Mouse (Mus musculus): ENCODE data around the gene G6pc2.

Gene G6pc2

GRCm38 (mm10) chr2:69210773-69211172, at the start of gene G6pc2:
Gene G6pc2 (plus strand): TSS chr2:69211073.
- no peak for ATAC-seq (ENCODE audit: insufficient number of reproducible peaks, low FRiP score, low TSS enrichment)

- no peak for ATAC-seq (ENCODE audit: insufficient number of reproducible peaks, low FRiP score, low TSS enrichment)
Measured at GRCm38 (mm10) chr2:69170395-69171077, 40.3 kb upstream of the G6pc2 start.

DNA sequence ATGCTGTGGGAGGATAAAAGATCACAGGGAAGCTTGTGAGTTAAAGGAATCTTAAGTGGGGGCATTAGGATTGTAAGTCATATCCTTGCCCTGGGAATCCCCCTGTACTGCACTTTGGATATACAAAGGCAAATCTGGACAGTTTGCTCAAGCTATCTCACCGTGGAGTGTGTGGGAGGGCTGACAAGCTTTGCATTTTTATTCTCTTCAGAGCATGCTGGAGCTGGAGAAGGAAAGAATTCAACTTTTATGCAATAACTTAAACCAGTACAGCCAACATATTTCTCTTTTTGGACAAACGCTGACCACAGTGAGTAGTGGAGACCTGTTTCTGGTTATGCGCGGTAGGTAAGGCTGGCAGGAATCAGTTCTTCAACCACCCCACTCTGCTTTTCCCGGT, 35.6 kb upstream of the G6pc2 start:
- no peak for ATAC-seq (ENCODE audit: insufficient number of reproducible peaks, low FRiP score, low TSS enrichment)

GRCm38 (mm10) chr2:69179721-69180120, 31.2 kb upstream of the G6pc2 start:
- ATAC-seq (ENCODE audit: insufficient number of reproducible peaks, low FRiP score, low TSS enrichment), result no peak

DNA sequence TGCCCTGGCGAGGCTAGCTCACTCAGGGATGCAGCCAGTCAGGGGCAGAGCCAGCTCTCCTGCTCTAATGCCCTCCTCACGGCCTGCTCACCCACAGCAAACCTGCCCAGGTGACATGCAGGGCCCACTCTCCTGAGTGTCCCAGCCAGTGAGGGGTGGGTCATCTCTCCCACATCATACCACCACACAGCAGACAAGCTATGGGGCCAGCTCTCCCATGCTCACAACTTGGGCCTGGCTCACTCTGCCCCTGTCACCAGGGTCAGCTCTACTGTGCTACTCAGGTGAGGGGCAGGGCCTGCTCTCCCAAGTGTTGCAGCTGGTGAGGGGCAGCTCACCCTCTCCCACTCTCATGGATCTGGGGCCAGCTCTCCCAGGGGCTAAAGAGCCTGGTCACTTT, 22.9 kb upstream of the G6pc2 start:
- ATAC-seq (ENCODE audit: insufficient number of reproducible peaks, low FRiP score, low TSS enrichment), result no peak

GRCm38 (mm10) chr2:69188732-69189131, 22.1 kb upstream of the G6pc2 start:
- ATAC-seq (ENCODE audit: insufficient number of reproducible peaks, low FRiP score, low TSS enrichment), result no peak

DNA sequence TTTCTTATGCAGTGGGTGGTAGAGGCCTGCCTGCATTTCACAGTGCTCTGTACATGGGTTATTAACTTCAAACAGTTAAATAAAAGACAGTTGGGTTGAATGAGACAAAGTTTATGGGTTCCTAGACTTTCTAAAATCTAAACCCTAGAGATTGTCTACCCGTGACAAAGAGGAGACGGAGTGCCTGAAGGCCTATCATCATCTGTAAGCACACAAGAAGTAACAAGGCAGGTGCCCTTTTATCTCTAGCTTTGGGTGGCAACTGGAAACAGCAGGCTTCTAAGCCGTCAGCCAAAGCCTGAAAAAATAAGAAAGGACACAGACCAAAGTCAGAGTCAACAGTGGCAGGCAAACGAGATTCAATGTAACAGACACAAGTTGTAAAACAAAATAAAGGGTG, 21.7 kb upstream of the G6pc2 start:
- no peak for ATAC-seq (ENCODE audit: insufficient number of reproducible peaks, low FRiP score, low TSS enrichment)

- ATAC-seq (ENCODE audit: insufficient number of reproducible peaks, low FRiP score, low TSS enrichment), result no peak
Measured at GRCm38 (mm10) chr2:69191059-69191458, 19.8 kb upstream of the G6pc2 start.

- no peak for ATAC-seq (ENCODE audit: insufficient number of reproducible peaks, low FRiP score, low TSS enrichment)
Measured at GRCm38 (mm10) chr2:69193555-69193954, 17.3 kb upstream of the G6pc2 start.

DNA sequence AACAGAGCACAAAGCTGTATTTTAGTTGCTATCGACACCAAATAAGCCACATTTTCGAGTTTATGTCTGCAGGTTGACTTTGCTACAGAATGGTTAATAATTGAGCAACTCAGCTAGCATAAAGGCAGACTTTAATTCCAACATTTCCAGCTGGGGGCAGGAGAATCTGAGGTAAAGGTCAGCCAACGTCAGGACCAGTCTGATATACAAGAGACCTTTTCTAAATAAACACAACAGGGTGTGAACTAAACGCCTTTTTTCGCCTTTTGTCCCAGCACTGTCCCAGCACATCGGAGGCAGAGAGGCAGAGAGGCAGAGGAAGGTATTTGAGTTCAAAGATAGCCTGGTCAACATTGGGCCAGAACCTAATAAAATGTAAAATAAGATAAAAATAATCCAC, 5.7 kb upstream of the G6pc2 start:
- no peak for ATAC-seq (ENCODE audit: insufficient number of reproducible peaks, low FRiP score, low TSS enrichment)

DNA sequence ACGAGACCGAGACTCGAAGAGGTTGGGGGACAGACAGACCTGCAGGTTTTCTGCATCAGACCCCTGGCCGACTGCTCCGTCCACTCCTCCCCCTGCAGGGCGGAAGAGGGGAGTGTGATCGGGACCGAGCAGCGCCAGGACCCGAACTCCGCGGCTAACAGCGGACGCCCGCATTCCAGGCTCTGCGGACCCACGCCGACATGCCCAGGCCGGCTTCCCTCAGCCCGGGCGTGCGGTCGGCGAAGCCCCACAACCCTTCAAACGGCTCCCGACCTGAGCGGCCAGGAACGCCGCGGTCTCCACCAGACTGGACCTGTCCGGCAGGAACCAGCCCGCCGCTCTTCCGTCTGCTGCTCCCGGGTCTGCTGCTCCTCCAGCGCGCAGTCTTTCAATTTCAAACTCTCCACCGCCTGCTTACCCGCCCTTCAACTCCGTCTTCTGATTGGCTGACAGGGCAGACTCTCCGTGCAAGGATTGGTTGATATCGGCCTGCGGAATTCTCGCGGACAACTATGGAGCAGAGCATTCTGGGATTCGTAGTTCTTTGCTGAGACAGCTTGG, 5.0 kb upstream of the G6pc2 start, which contains the start of gene Spc25:
Gene Spc25, minus strand, starts transcription at position 404 of the 561 bp plus-strand sequence.
- peak; percentile 100 for ATAC-seq (ENCODE audit: insufficient number of reproducible peaks, low FRiP score, low TSS enrichment)

GRCm38 (mm10) chr2:69206523-69206922, 4.3 kb upstream of the G6pc2 start:
- no peak for ATAC-seq (ENCODE audit: insufficient number of reproducible peaks, low FRiP score, low TSS enrichment)

DNA sequence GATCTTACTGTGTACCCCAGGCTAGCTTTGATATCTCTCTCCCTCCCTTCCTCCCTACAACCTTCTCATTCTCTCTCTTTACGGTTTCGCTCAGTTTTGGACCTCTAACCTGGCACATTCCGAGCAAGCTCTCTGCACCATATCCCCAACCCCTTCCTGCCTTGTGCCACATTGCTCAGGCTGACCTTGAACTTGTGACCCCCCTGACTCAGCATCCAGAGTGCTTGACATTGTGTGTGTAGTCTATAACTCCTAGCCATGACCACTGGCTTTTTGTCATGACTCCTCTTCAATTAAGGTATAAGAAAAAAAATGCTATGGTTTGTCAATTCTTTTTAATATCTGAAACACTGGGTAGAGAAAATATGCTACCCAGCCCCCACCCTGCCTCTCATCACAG, 1.2 kb upstream of the G6pc2 start:
- ATAC-seq (ENCODE audit: insufficient number of reproducible peaks, low FRiP score, low TSS enrichment), result no peak

DNA sequence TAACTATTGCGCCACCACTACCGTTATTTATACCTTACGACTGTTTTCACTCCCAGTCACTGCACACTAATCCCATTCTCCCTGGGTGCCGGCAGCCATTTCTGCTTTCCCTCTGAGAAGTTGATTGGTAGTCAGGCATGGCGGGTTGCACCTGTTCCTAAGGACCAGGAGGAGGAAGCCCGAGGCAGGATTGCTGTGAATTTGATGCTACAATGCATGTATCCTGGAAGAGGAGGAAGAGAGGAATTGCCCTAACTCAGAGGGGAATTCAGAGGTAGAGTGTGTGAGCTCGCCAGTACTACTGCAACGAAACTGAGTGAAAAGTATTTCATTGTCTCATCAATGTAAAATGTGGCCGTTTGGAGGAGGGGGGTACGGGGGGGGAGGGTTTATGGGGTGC, 1.8 kb downstream of the G6pc2 start:
- ATAC-seq (ENCODE audit: insufficient number of reproducible peaks, low FRiP score, low TSS enrichment), result no peak

- ATAC-seq (ENCODE audit: insufficient number of reproducible peaks, low FRiP score, low TSS enrichment), result no peak
Measured at GRCm38 (mm10) chr2:69215242-69215641, 4.4 kb downstream of the G6pc2 start.

DNA sequence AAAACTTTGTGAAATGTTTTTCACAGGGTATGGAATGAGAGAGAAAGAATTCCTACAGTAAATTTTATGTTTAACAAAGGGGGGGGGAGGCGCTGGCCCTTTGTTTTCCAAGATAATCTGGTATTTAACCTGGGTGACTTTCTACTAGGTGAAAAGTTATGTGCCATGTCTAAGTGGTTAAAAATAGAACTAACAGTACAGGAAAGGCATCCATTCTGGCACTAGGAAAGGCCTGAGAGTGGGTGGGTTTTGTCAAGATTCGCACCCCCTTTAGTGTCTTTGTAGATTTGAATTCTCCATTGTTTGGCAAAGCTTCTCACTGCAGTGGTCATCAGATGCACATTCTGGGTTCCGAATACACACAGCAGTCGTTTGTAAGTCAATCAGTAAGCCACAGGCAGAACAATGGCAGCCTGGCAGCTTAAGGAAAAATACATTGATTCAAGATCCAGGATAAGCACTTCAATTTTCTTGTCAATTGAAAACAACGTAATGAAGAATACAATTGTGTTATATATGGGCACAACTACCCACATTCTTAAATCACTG, 11.1 kb downstream of the G6pc2 start:
- no peak for ATAC-seq (ENCODE audit: insufficient number of reproducible peaks, low FRiP score, low TSS enrichment)

GRCm38 (mm10) chr2:69222815-69223214, 11.9 kb downstream of the G6pc2 start:
- ATAC-seq (ENCODE audit: insufficient number of reproducible peaks, low FRiP score, low TSS enrichment), result no peak

- ATAC-seq (ENCODE audit: insufficient number of reproducible peaks, low FRiP score, low TSS enrichment), result no peak
Measured at GRCm38 (mm10) chr2:69224724-69225123, 13.9 kb downstream of the G6pc2 start.

GRCm38 (mm10) chr2:69226876-69227275, 16.0 kb downstream of the G6pc2 start:
- ATAC-seq (ENCODE audit: insufficient number of reproducible peaks, low FRiP score, low TSS enrichment), result no peak

- no peak for ATAC-seq (ENCODE audit: insufficient number of reproducible peaks, low FRiP score, low TSS enrichment)
Measured at GRCm38 (mm10) chr2:69228635-69229034, 17.8 kb downstream of the G6pc2 start.

DNA sequence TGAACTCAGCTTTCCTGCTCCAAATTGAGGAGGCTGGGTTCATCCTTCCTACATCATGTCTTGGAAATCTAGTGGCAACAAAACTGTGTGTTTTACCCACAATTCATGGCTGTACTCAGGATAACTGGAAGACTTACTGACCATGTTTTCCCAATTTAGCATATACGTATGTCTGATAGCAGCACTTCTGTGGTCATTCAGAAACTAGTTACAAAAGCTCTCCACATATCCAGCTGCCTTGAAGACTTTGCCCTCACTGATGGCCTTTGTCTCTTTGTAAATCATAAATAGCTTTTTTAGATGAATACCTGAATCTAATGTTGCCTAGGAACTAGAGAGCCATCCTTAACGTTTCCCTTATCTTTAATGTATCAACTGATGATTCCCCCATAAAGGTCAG, 19.3 kb downstream of the G6pc2 start:
- ATAC-seq (ENCODE audit: insufficient number of reproducible peaks, low FRiP score, low TSS enrichment), result no peak

GRCm38 (mm10) chr2:69232101-69232500, 21.2 kb downstream of the G6pc2 start:
- no peak for ATAC-seq (ENCODE audit: insufficient number of reproducible peaks, low FRiP score, low TSS enrichment)

Data from cerebellum, adult (tissue).